In genomic region chr11:91342629-91343028, GRCm38 (mm10) we compare ENCODE assay signal across 20 mouse cellular contexts.
"Had no signal": no experiment of that assay in that cellular context is flagged by ENCODE, and none has a peak within 500 bp of the region (broad histone marks: within the 10 kb centered on the region; RNA-seq: fewer than 3 reads in every experiment).

No protein-coding gene starts in this region.

- H3K9me3 ChIP-seq: liver, embryonic 15.5 days; lung, embryonic 15.5 days; midbrain, embryonic 10.5 days; midbrain, embryonic 15.5 days; neural tube, embryonic 13.5 days; neural tube, embryonic 15.5 days had no signal

- H3K36me3 ChIP-seq: liver, embryonic 15.5 days; lung, embryonic 15.5 days; midbrain, embryonic 10.5 days; midbrain, embryonic 15.5 days; neural tube, embryonic 13.5 days; neural tube, embryonic 15.5 days had no signal

- H3K9ac ChIP-seq: liver, embryonic 15.5 days; liver, postnatal 0 days; lung, embryonic 15.5 days; midbrain, embryonic 15.5 days; neural tube, embryonic 13.5 days; neural tube, embryonic 15.5 days had no signal

- H3K4me1 ChIP-seq: liver, embryonic 15.5 days; lung, embryonic 15.5 days; midbrain, embryonic 10.5 days; midbrain, embryonic 15.5 days; neural tube, embryonic 13.5 days; neural tube, embryonic 15.5 days had no signal

- DNase-seq: liver, postnatal 0 days; lung, adult 2 months; lung, postnatal 14 days; lung, postnatal 4 days; retina, postnatal 1 day; right cerebral cortex, adult 18-20 months; right cerebral cortex, postnatal 25 days; right cerebral cortex, postnatal 4 days; spleen, adult 18-20 months; thymus, adult 18-20 months; thymus, postnatal 14 days; thymus, postnatal 36 days had no signal

- H3K4me2 ChIP-seq: liver, embryonic 15.5 days; lung, embryonic 15.5 days; midbrain, embryonic 15.5 days; neural tube, embryonic 13.5 days; neural tube, embryonic 15.5 days had no signal

- ATAC-seq: liver, postnatal 0 days; lung, postnatal 0 days; midbrain, embryonic 15.5 days had no signal

- H3K27me3 ChIP-seq: liver, embryonic 15.5 days; lung, embryonic 15.5 days; midbrain, embryonic 15.5 days; neural tube, embryonic 13.5 days; neural tube, embryonic 15.5 days had no signal

- H3K4me3 ChIP-seq: liver, embryonic 15.5 days; lung, embryonic 15.5 days; midbrain, embryonic 10.5 days; midbrain, embryonic 15.5 days; myocyte; neural tube, embryonic 13.5 days; neural tube, embryonic 15.5 days had no signal

- H3K27ac ChIP-seq: liver, embryonic 15.5 days; lung, embryonic 15.5 days; midbrain, embryonic 10.5 days; midbrain, embryonic 15.5 days; neural tube, embryonic 13.5 days; neural tube, embryonic 15.5 days had no signal
